Mouse (Mus musculus) kidney, adult 11 months (tissue): ENCODE results near the gene Tex33.

ENCODE experiments used
- DNase-seq: peaks from one replicate; pipeline ENCODE4 v3.0.0; 2022

Gene Tex33

GRCm38 (mm10) chr15:78413719-78414117 is 18.0 kb upstream of the Tex33 start:
- no peak for DNase-seq

- no peak for DNase-seq
These were observed 17.5 kb upstream of the Tex33 start for GRCm38 (mm10) chr15:78413083-78413718.

DNA sequence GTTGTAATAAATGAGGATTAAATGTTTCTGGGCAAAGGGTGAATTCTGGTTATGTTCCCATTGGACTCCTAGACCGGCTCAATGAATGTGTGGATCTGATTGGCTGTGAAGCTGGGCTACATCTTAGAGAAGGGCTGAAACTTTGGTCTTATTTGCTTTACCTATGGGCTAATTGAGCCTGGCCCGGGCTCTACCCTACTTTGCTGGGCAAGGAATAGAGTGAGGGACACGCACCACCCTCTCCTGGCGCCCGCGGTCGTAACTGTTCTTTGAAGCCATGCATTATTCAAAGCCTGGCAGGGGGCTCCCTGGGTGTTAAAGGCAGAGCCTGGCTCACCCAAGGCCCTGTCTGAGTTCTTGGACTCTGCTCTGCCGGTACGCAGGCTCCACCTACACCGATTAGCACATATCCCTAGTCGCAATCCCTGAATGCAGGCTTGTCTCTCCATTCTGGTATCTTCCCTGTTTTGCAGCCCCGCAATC is 13.9 kb upstream of the Tex33 start:
- DNase-seq: peak; percentile 84

GRCm38 (mm10) chr15:78406293-78406934 is 10.7 kb upstream of the Tex33 start, which contains the start of gene Mpst:
TSS of gene Mpst (plus strand) at chr15:78406416.
- peak; percentile 92 for DNase-seq

DNA sequence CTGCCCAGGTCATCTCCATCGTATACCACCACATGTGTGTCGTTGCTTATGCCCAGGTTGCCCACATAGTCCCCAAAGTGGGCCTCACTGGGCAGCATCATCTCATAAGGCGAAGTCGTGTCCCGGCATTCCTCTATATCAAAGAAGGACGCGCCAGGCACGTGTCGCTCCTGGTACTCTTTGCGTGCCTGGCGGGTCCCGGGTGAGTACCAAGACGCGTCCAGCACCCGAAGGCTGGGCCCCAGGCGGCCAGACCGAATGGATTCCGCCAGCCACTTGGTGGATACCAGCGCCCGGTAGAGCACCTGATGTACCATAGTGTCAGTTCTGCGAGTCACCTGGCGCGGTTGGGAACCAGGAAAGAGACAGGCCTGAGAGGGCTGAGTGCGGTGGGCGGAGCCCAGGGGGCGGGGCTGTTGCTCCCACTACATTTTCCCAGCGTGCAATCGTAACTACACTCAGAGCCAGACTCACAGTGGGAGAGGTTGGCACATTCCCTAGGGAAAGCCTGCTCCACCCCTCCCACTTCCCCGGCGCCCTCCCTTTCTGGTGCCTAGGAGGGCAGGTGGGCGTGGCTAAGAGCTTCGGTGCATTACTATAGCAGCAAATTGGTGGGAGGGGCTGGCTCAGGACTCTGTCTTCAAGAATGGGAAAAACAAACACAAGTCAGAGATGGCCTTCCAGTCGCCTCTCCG is 10.0 kb upstream of the Tex33 start, which contains the start of gene Tst:
Gene Tst, minus strand, starts transcription at position 391 of the 695 bp plus-strand sequence.
- DNase-seq: peak; percentile 99

GRCm38 (mm10) chr15:78405098-78405497 is 9.4 kb upstream of the Tex33 start:
- peak; percentile 40 for DNase-seq

DNA sequence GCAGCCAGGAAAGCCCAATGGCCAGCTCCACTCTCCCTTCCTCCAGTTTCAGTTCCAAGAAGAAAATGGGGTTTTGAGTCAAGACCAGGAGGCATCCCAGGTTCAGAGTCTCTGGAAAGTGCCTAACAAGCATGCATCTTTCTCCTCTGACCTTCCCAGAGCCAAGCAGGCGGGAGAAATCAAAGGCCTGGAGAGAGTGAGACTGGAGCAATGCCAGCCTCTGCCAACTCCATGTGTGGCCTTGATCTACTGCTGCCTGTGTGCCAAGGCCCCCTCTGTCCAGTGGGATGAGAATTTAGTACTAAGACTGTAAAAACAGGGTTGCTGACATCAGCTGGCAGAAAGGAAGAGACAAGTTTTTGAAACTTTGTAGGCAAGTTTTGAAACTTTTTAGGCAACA is 8.2 kb upstream of the Tex33 start:
- peak; percentile 88 for DNase-seq

DNA sequence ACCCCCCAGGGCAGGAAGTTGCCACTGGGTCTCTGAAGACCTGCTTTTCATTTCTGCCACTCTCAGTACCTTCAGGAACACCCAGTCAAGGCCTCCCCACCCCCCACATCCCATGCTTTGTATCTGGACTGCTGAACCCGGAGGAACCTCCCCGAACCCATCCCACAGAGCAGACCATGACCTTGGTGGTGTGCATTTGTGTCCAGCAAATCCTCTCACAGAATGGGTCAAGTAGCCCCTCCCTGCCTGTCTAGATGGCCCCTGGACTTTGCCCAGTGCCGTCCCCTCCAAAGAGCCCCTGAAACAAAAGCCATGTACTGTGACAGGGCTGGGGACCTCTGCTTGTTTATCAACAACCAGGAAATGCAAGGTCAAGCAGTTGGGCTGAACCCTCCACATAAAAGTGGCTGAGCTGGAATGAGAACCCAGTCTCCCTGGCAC is 7.6 kb upstream of the Tex33 start:
- peak; percentile 91 for DNase-seq

- peak; percentile 62 for DNase-seq
These were observed 6.7 kb upstream of the Tex33 start for GRCm38 (mm10) chr15:78402423-78402822.

- peak; percentile 67 for DNase-seq
These were observed 6.2 kb upstream of the Tex33 start for GRCm38 (mm10) chr15:78401921-78402320.

- DNase-seq: no peak
These were observed 5.6 kb upstream of the Tex33 start for GRCm38 (mm10) chr15:78401345-78401744.

- no peak for DNase-seq
These were observed 4.9 kb downstream of the Tex33 start for GRCm38 (mm10) chr15:78390855-78391254.

DNA sequence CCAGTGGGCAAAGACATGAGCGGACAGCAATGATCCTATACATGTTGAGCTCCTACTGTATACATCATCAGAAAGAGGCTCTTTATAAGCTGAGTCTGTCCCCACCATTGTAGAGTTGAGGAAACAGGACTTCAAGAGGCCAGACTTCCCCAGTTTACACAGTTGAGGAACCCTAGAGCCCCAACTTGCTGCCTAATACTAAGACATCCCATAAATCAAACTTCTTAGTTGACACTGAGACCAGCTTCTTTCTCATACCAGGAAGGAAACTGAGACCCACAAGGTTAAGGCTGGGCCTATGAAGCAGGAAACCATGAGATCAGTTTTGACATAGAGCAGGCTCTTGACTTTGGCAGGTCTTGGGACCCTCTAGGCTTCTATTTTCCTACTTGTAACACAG is 10.1 kb downstream of the Tex33 start:
- DNase-seq: no peak

GRCm38 (mm10) chr15:78384220-78385116 is 11.2 kb downstream of the Tex33 start:
- DNase-seq: no peak

DNA sequence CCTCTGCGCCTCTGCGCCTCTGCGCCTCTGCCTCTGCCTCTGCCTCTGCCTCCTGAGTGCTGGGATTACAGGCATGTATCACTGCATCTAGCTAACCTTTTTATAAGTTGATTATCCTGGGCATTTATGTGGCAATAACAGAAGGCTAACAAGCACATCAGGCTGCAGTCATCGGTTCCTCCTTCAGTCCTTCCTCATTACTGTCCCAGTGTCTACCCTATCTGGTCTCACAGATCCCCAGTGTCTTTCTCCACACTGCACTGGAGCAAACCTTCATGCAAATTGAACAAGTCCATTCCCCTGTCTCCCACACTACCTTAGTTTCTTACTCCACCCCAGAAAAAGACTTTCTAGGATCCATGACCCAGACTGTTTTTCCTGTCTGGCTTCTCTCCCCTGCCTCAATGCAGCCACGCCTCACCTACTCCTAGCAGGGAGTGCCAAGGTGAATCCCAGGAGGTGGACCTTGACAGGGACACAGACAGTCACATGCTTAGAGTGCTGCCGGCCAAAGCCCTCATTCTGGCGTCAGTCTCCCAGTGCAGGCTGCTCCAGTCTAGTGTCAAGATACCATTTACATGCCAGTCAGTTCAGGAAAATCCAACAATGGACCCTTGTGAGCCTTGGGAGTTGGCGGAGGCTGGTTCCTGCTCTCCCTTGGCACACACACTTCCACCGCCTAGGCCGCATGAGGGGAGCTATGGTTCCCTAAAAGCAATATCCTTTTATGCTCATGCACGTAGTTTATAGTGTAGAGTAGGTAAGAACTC is 12.1 kb downstream of the Tex33 start:
- DNase-seq: peak; percentile 85

GRCm38 (mm10) chr15:78382115-78382514 is 13.6 kb downstream of the Tex33 start:
- no peak for DNase-seq

DNA sequence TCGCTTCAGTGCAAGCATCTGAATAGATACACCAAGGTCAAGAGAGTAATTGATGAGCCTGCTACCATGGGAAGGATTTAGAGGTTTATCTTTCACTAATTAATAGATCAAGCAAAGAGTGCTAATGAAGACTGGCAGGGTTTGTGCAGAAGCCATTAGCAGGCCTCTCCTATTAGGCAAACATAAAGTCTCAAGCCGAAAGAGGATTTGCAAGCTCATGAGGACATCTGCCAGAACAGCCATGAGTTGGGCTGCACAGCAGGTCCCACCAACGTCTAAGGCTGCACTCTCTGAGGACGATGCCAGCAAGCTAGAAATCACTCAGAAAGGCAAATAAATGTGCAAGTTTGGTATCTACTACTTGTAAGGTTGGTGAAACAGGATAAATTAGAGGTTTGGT is 15.0 kb downstream of the Tex33 start:
- no peak for DNase-seq

GRCm38 (mm10) chr15:78380208-78380607 is 15.5 kb downstream of the Tex33 start:
- DNase-seq: no peak

DNA sequence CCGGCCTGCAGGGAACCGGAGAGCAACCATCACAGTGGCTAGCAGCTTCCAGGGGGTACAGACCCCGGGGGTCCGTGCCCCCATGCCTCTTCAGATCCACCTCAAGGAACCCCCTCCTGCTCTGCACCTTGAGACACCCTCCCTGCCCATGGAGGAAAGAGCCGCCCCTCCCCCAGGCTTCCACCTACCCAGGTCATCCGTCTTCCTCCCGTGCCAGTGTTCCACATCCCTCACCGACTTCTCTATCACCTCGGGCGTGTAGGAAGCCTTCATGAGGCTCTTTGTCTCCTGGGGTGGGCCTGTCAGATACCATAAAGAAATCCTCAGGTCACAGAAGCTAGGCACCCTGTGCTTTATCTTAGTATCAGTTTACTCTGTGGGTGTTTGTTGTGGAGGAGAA is 17.2 kb downstream of the Tex33 start:
- DNase-seq: no peak

- DNase-seq: no peak
These were observed 17.9 kb downstream of the Tex33 start for GRCm38 (mm10) chr15:78377859-78378258.

- no peak for DNase-seq
These were observed 21.5 kb downstream of the Tex33 start for GRCm38 (mm10) chr15:78374204-78374603.

GRCm38 (mm10) chr15:78372796-78373195 is 22.9 kb downstream of the Tex33 start:
- no peak for DNase-seq
